Mouse (Mus musculus) heart, adult 8-10 months (tissue): ENCODE data around the gene Shroom2. TPM values are rescaled to one million over a fixed set of nuclear protein-coding genes. Genes with fewer than 3 reads are reported as not detected.

Experiments
- total RNA-seq, 4 experiments: library from RNA; stranded (reverse); gene quantifications; 2 replicates each; pipeline ENCODE4 v1.2.4; 2022

The Shroom2 gene
- total RNA-seq, 4 experiments from 2014 or later, result 3.2 to 5.1 (median 3.8) TPM

Other genes with a start within 250 kb of the Shroom2 start
- not detected for gene Cldn34a, start 206.1 kb downstream of the Shroom2 start, total RNA-seq
- not detected for gene Gpr143, start 12.5 kb upstream of the Shroom2 start, total RNA-seq
- not detected for gene Usp51, start 237.0 kb upstream of the Shroom2 start, total RNA-seq